Mouse (Mus musculus) bone marrow, adult 2 months (tissue): ENCODE results near the gene Izumo1r.

ENCODE experiments used
- CTCF ChIP-seq: fragments of 200-500 bp; IDR thresholded peaks from 2 replicates; pipeline ENCODE4 v1.5.1; 2011; ENCODE audit warnings: low read length, control low read depth; ENCODE audit not compliant: control insufficient read depth, insufficient read depth
- POLR2A ChIP-seq: fragments of 200-500 bp; IDR thresholded peaks from 2 replicates; pipeline ENCODE4 v1.6.1; 2011; ENCODE audit warnings: low read depth, mild to moderate bottlenecking, control low read depth, low read length, borderline replicate concordance; ENCODE audit not compliant: control insufficient read depth

DNA sequence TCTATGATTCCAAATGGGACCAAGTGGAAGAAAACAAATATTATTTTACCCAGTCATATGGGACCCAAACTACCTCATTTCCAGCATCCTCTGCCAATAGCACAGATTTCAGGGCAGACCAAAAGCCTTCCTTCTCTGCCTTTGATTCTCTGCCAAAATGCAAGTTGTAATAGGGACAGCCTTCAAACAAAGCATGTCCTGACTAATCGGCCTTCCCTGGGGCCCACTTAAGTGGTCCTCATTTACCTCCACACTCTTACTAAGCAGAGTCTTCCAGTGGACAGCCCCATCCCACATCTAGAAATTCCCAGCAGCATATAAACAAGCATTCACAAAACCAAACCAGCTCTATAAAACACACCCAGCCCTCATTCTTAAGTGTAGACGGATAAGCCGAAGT, 6.6 kb downstream of the Izumo1r start:
- no peak for TF ChIP-seq CTCF
- TF ChIP-seq POLR2A, result no peak
